Mouse (Mus musculus): ENCODE data around the gene Iqschfp. TPM values are rescaled to one million over a fixed set of nuclear protein-coding genes. Genes with fewer than 3 reads are reported as not detected.

Iqschfp gene
- polyA plus RNA-seq, 1 experiment: not detected

DNA sequence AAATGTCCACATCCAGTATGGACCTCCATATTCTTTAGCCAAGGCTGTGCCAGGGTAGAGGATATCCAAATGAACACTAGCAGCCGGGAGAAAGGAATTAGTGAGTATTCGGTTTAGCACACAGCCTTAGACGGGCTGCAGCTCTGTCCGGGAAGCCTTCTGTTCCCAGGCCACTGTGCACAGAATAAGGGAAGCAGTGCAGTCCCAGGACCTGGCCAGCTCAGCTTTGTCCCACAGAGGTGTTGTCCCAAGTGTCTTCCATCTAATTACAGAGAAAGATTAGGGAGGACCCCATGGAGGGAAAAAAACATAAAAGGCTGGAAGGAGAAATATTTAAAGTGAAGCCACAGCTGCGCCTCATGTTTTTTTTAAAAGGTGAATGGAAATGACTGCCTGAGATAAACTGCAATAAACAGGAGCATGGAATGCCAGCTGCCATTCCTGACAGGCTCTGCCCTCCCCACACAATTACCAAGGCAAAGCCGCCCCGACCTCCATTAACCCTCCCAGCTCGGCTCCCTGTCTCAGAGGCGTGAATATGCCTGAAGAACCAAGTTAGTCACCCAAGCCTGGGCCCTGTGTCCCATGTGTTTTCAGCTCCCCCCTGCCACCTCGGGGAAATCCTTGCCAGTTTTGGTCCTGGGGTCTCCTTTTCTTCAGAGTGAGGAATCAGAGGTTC lies 695.7 kb downstream of the Iqschfp start:
- H3K36me3 ChIP-seq (ENCODE audit: control insufficient read depth, insufficient read depth): no peaks in the 10 kb centered on the region
- H3K79me2 ChIP-seq (ENCODE audit: control insufficient read depth, insufficient read depth): peaks cover 59% of the 10 kb centered on the region
- no peak overlapping the region for H3K4me3 ChIP-seq (ENCODE audit: insufficient read depth, poor library complexity, severe bottlenecking)
- H3K27me3 ChIP-seq (ENCODE audit: control insufficient read depth, insufficient read depth, insufficient read length): no peaks in the 10 kb centered on the region
- TF ChIP-seq USF1 (IDR thresholded peaks at IDR 0.05; ENCODE audit: low read depth) (no peak), MYOG (IDR thresholded peaks at IDR 0.05; ENCODE audit: control insufficient read depth, extremely low read depth, insufficient read length) (no peak), CEBPB (IDR thresholded peaks at IDR 0.05; ENCODE audit: low read depth) (no peak), MYOD1 (IDR thresholded peaks at IDR 0.05; ENCODE audit: control insufficient read depth, insufficient read length, low read depth) (no peak), CTCF (IDR thresholded peaks at IDR 0.05; ENCODE audit: control insufficient read depth, insufficient read depth, insufficient read length) (no peak), MAX (IDR thresholded peaks at IDR 0.05) (no peak), FOSL1 (IDR thresholded peaks at IDR 0.05; ENCODE audit: insufficient read depth, low read length, poor library complexity, severe bottlenecking) (no peak)
- peaks cover under 1% of the 10 kb centered on the region for H3K79me3 ChIP-seq (ENCODE audit: low read depth)
- no peak overlapping the region for H3ac ChIP-seq (ENCODE audit: control insufficient read depth, insufficient read length, low read depth)

- Histone ChIP-seq H3K4me3 (ENCODE audit: insufficient read depth, poor library complexity, severe bottlenecking) (no peak overlapping the region), H3K79me2 (ENCODE audit: control insufficient read depth, insufficient read depth) (peaks cover 59% of the 10 kb centered on the region), H3ac (ENCODE audit: control insufficient read depth, insufficient read length, low read depth) (no peak overlapping the region), H3K79me3 (ENCODE audit: low read depth) (peaks cover 5% of the 10 kb centered on the region), H3K27me3 (ENCODE audit: control insufficient read depth, insufficient read depth, insufficient read length) (no peaks in the 10 kb centered on the region), H3K36me3 (ENCODE audit: control insufficient read depth, insufficient read depth) (no peaks in the 10 kb centered on the region)
- TF ChIP-seq MAX (IDR thresholded peaks at IDR 0.05): no peak
These were observed 697.3 kb downstream of the Iqschfp start for GRCm38 (mm10) chr3:68589220-68589840.

- peaks cover 5% of the 10 kb centered on the region for H3K79me3 ChIP-seq (ENCODE audit: low read depth)
- H3K36me3 ChIP-seq (ENCODE audit: control insufficient read depth, insufficient read depth): no peaks in the 10 kb centered on the region
- H3K79me2 ChIP-seq (ENCODE audit: control insufficient read depth, insufficient read depth): peaks cover 52% of the 10 kb centered on the region
- no peak overlapping the region for H3K4me3 ChIP-seq (ENCODE audit: insufficient read depth, poor library complexity, severe bottlenecking)
- no peak overlapping the region for H3ac ChIP-seq (ENCODE audit: control insufficient read depth, insufficient read length, low read depth)
- TF ChIP-seq FOSL1 (IDR thresholded peaks at IDR 0.05; ENCODE audit: insufficient read depth, low read length, poor library complexity, severe bottlenecking) (no peak), CEBPB (IDR thresholded peaks at IDR 0.05; ENCODE audit: low read depth) (no peak), MAX (IDR thresholded peaks at IDR 0.05) (no peak), USF1 (IDR thresholded peaks at IDR 0.05; ENCODE audit: low read depth) (no peak), MYOG (IDR thresholded peaks at IDR 0.05; ENCODE audit: control insufficient read depth, extremely low read depth, insufficient read length) (no peak), CTCF (IDR thresholded peaks at IDR 0.05; ENCODE audit: control insufficient read depth, insufficient read depth, insufficient read length) (no peak), MYOD1 (IDR thresholded peaks at IDR 0.05; ENCODE audit: control insufficient read depth, insufficient read length, low read depth) (no peak)
- H3K27me3 ChIP-seq (ENCODE audit: control insufficient read depth, insufficient read depth, insufficient read length): no peaks in the 10 kb centered on the region
These were observed 698.4 kb downstream of the Iqschfp start for GRCm38 (mm10) chr3:68590436-68590835.

DNA sequence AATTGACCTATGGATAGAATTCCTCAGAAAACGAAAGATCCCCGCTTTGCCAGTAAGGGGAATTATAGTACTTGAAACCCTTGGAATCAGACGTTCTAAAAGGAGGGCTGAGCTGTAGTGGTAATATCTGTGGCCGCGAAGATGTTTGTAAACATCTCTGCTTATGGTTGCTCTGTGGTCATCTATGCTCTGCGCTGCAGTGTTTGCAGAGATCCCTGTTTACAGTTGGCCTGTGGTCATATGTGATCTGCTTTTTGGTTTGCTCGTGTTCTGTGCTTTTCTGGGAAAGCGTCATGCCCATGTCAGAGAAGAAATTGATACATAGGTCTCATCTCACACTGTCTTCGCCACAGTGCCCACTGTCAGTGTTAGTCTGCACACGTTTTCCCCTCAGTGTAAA lies 700.5 kb downstream of the Iqschfp start:
- TF ChIP-seq MYOG (IDR thresholded peaks at IDR 0.05; ENCODE audit: control insufficient read depth, extremely low read depth, insufficient read length) (no peak), MYOD1 (IDR thresholded peaks at IDR 0.05; ENCODE audit: control insufficient read depth, insufficient read length, low read depth) (no peak), MAX (IDR thresholded peaks at IDR 0.05) (no peak), FOSL1 (IDR thresholded peaks at IDR 0.05; ENCODE audit: insufficient read depth, low read length, poor library complexity, severe bottlenecking) (no peak), CEBPB (IDR thresholded peaks at IDR 0.05; ENCODE audit: low read depth) (no peak), CTCF (IDR thresholded peaks at IDR 0.05; ENCODE audit: control insufficient read depth, insufficient read depth, insufficient read length) (no peak), USF1 (IDR thresholded peaks at IDR 0.05; ENCODE audit: low read depth) (no peak)
- Histone ChIP-seq H3K36me3 (ENCODE audit: control insufficient read depth, insufficient read depth) (peaks cover 8% of the 10 kb centered on the region), H3ac (ENCODE audit: control insufficient read depth, insufficient read length, low read depth) (no peak overlapping the region), H3K4me3 (ENCODE audit: insufficient read depth, poor library complexity, severe bottlenecking) (no peak overlapping the region), H3K79me3 (ENCODE audit: low read depth) (peaks cover 7% of the 10 kb centered on the region), H3K27me3 (ENCODE audit: control insufficient read depth, insufficient read depth, insufficient read length) (no peaks in the 10 kb centered on the region), H3K79me2 (ENCODE audit: control insufficient read depth, insufficient read depth) (peaks cover 47% of the 10 kb centered on the region)

DNA sequence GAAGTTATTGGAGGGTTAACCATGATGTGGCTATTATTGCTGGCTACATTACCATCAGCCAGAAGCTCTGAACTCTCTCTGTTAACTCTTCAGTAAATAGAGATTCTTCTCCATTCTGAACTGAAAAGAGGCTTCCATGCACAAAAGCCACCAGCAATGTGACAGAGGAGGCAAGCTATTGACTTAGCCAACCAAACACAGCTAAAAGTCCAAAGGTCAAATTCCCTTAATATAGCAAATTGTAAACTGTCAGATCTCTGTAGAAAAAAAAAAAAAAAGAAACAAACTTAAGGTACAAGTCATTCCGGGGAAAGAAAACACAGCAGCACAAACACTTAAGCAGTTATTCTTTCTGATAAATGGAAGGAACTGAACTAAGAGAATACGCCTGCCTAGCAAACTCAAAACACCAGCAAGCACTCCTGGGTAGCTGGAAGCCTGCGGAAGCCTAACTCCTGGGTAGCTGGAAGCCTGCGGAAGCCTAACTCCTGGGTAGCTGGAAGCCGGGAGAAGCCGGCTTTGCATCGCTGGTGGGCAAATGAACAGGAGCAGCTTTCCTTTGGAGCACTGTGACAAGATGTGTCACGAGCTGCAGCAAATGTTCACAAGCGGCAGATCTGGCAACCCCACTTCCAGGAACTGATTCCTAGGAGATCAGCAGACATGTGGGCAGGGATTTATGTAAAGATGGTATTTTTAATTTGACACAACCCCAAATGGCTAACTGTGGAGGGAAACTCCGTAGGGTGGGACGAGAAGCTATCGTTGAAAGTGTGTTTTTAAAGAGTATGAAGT lies 701.2 kb downstream of the Iqschfp start:
- Histone ChIP-seq H3K79me2 (ENCODE audit: control insufficient read depth, insufficient read depth) (peaks cover 43% of the 10 kb centered on the region), H3K27me3 (ENCODE audit: control insufficient read depth, insufficient read depth, insufficient read length) (no peaks in the 10 kb centered on the region), H3ac (ENCODE audit: control insufficient read depth, insufficient read length, low read depth) (no peak overlapping the region), H3K4me3 (ENCODE audit: insufficient read depth, poor library complexity, severe bottlenecking) (no peak overlapping the region), H3K36me3 (ENCODE audit: control insufficient read depth, insufficient read depth) (peaks cover 8% of the 10 kb centered on the region), H3K79me3 (ENCODE audit: low read depth) (peaks cover 7% of the 10 kb centered on the region)
- TF ChIP-seq CTCF (IDR thresholded peaks at IDR 0.05; ENCODE audit: control insufficient read depth, insufficient read depth, insufficient read length) (no peak), MYOG (IDR thresholded peaks at IDR 0.05; ENCODE audit: control insufficient read depth, extremely low read depth, insufficient read length) (no peak), MYOD1 (IDR thresholded peaks at IDR 0.05; ENCODE audit: control insufficient read depth, insufficient read length, low read depth) (no peak), CEBPB (IDR thresholded peaks at IDR 0.05; ENCODE audit: low read depth) (no peak), FOSL1 (IDR thresholded peaks at IDR 0.05; ENCODE audit: insufficient read depth, low read length, poor library complexity, severe bottlenecking) (no peak), MAX (IDR thresholded peaks at IDR 0.05) (no peak)

Data from C2C12 (cell line).